ENCODE assay signal across 25 mouse cellular contexts in genomic region chr10:104444926-104445325, GRCm38 (mm10).
DNase-seq lines count a peak whose midpoint lies in the region; ATAC-seq lines count a peak whose summit lies in the region.
"Had no signal": no experiment of that assay in that cellular context is flagged by ENCODE, and none has a peak within 500 bp of the region (broad histone marks: within the 10 kb centered on the region; RNA-seq: fewer than 3 reads in every experiment).

No protein-coding gene starts in this region.

- no peaks in the 10 kb centered on the region for H3K4me1 ChIP-seq in forebrain, embryonic 14.5 days (ENCODE audit: control insufficient read depth, insufficient read depth, low read length)
- no peaks in the 10 kb centered on the region for H3K4me1 ChIP-seq in forebrain, embryonic 12.5 days
- no peaks in the 10 kb centered on the region for H3K4me1 ChIP-seq in hindbrain, embryonic 16.5 days (ENCODE audit: control insufficient read depth, insufficient read depth, low read depth, low read length)
- H3K4me1 ChIP-seq: hindbrain, embryonic 10.5 days had no signal

- no peaks in the 10 kb centered on the region for H3K27me3 ChIP-seq in forebrain, embryonic 14.5 days (replicated peaks; ENCODE audit: control insufficient read depth, insufficient read depth, low read length)
- no peaks in the 10 kb centered on the region for H3K27me3 ChIP-seq in forebrain, embryonic 12.5 days
- H3K27me3 ChIP-seq in hindbrain, embryonic 16.5 days (replicated peaks; ENCODE audit: control insufficient read depth, insufficient read depth, low read length) = no peaks in the 10 kb centered on the region
- H3K27me3 ChIP-seq: Patski had no signal

- H3K27ac ChIP-seq in forebrain, embryonic 14.5 days (ENCODE audit: low read depth, low read length) = no peak overlapping the region
- no peak overlapping the region for H3K27ac ChIP-seq in forebrain, embryonic 12.5 days
- no peak overlapping the region for H3K27ac ChIP-seq in hindbrain, embryonic 16.5 days (ENCODE audit: low read depth, low read length)
- H3K27ac ChIP-seq: hindbrain, embryonic 10.5 days; hindbrain, postnatal 0 days; layer of hippocampus, adult 2 months had no signal

- WGBS in forebrain, embryonic 14.5 days = 86% methylated on average over 4 of the region's 4 CpGs
- 82% methylated on average over 4 of the region's 4 CpGs for WGBS in forebrain, embryonic 12.5 days
- 79% methylated on average over 4 of the region's 4 CpGs for WGBS in hindbrain, embryonic 16.5 days

- H3K9ac ChIP-seq in forebrain, embryonic 14.5 days (ENCODE audit: low read length) = no peak overlapping the region
- no peak overlapping the region for H3K9ac ChIP-seq in forebrain, embryonic 12.5 days
- H3K9ac ChIP-seq in hindbrain, embryonic 16.5 days (ENCODE audit: low read depth, low read length) = no peak overlapping the region
- H3K9ac ChIP-seq: forebrain, postnatal 0 days had no signal

- no peak overlapping the region for H3K4me2 ChIP-seq in forebrain, embryonic 14.5 days (ENCODE audit: low read length)
- H3K4me2 ChIP-seq in forebrain, embryonic 12.5 days = no peak overlapping the region
- H3K4me2 ChIP-seq in hindbrain, embryonic 16.5 days (ENCODE audit: low read length) = no peak overlapping the region
- H3K4me2 ChIP-seq: heart, embryonic 11.5 days; midbrain, embryonic 11.5 days had no signal

- peak; percentile 10 for DNase-seq in forebrain, embryonic 14.5 days (ENCODE audit: low spot score)
- peak; percentile 9 to 55 for DNase-seq in left cerebral cortex, postnatal 14 days (ENCODE audit: low spot score in 2 of 2)
- DNase-seq in left cerebral cortex, postnatal 4 days = no peak
- peak; percentile 34 for DNase-seq in 416B (ENCODE audit: low read depth)
- no peak for DNase-seq in gastrocnemius, adult 8-10 months (ENCODE audit: low spot score in 2 of 2)
- DNase-seq: adrenal gland, postnatal 36 days; cerebellum, adult 18-20 months; cerebellum, postnatal 14 days; forebrain, postnatal 0 days; gastrocnemius, postnatal 10 days; heart, postnatal 10 days; kidney, postnatal 25 days; lung, postnatal 4 days; spleen, adult 18-20 months; thymus, postnatal 14 days had no signal

- no peak overlapping the region for H3K4me3 ChIP-seq in forebrain, embryonic 14.5 days (ENCODE audit: low read depth, low read length)
- no peak overlapping the region for H3K4me3 ChIP-seq in forebrain, embryonic 12.5 days (replicated peaks)
- H3K4me3 ChIP-seq in hindbrain, embryonic 16.5 days (ENCODE audit: low read length) = no peak overlapping the region
- H3K4me3 ChIP-seq: hindbrain, embryonic 10.5 days; layer of hippocampus, adult 2 months had no signal

- intact Hi-C loops in left cerebral cortex, postnatal 14 days (cut with DNase I) = no loop called here
- intact Hi-C loops in left cerebral cortex, postnatal 4 days (cut with DNase I) = no loop called here

- no peaks in the 10 kb centered on the region for H3K9me3 ChIP-seq in forebrain, embryonic 14.5 days (replicated peaks; ENCODE audit: control insufficient read depth, low read length)
- H3K9me3 ChIP-seq in forebrain, embryonic 12.5 days = no peaks in the 10 kb centered on the region
- no peaks in the 10 kb centered on the region for H3K9me3 ChIP-seq in hindbrain, embryonic 16.5 days (ENCODE audit: control insufficient read depth, low read length)
- H3K9me3 ChIP-seq: hindbrain, embryonic 10.5 days had no signal

- ATAC-seq in forebrain, embryonic 14.5 days = peak; percentile 37; the same call in 1 of the 2 replicates
- no peak for ATAC-seq in forebrain, embryonic 12.5 days (ENCODE audit: low FRiP score)
- peak; percentile 68; the same call in 1 of the 2 replicates for ATAC-seq in common myeloid progenitor, adult 5-6 weeks (replicated peaks; ENCODE audit: low read depth, poor library complexity, severe bottlenecking)
- no peak for ATAC-seq in hindbrain, embryonic 16.5 days
- ATAC-seq: forebrain, postnatal 0 days; hindbrain, postnatal 0 days; intestine, embryonic 16.5 days; Patski had no signal

- H3K36me3 ChIP-seq in forebrain, embryonic 14.5 days (ENCODE audit: control insufficient read depth, insufficient read depth, low read length) = no peaks in the 10 kb centered on the region
- H3K36me3 ChIP-seq in forebrain, embryonic 12.5 days (replicated peaks) = no peaks in the 10 kb centered on the region
- H3K36me3 ChIP-seq in hindbrain, embryonic 16.5 days (ENCODE audit: control insufficient read depth, insufficient read depth, low read length) = no peaks in the 10 kb centered on the region
- H3K36me3 ChIP-seq: hindbrain, embryonic 10.5 days had no signal

Comparison
In these comparisons a context has a peak if more than half of its experiments do, and no peak if none do; other contexts are left out.
1. ATAC-seq: peak in forebrain, embryonic 14.5 days (single experiment) and common myeloid progenitor, adult 5-6 weeks (single experiment); none in forebrain, embryonic 12.5 days (single experiment) and hindbrain, embryonic 16.5 days (single experiment).
2. DNase-seq: peak in forebrain, embryonic 14.5 days (single experiment), left cerebral cortex, postnatal 14 days (2 of 2) and 416B (single experiment); none in left cerebral cortex, postnatal 4 days (single experiment) and gastrocnemius, adult 8-10 months (0 of 2).